Mouse (Mus musculus) lung, adult 2 months (tissue): ENCODE results near the gene Dnah6. TPM values are rescaled to one million over a fixed set of nuclear protein-coding genes. Genes with fewer than 3 reads are reported as not detected.

Source experiments
- DNase-seq: peaks from one replicate; pipeline ENCODE4 v3.0.0; 2022
- H3K4me1 ChIP-seq: fragments of 200-500 bp; 2 replicates; pipeline ENCODE4 v1.6.1; 2011; ENCODE audit warnings: low read length; ENCODE audit not compliant: control insufficient read depth, insufficient read depth
- H3K4me3 ChIP-seq: fragments of 200-500 bp; replicated peaks from 2 replicates; pipeline ENCODE3; 2011; ENCODE audit warnings: low read depth, mild to moderate bottlenecking, control low read depth, low read length; ENCODE audit errors: extremely low read depth
- CTCF ChIP-seq: fragments of 200-500 bp; IDR thresholded peaks from 2 replicates; pipeline ENCODE4 v1.5.1; 2011; ENCODE audit warnings: mild to moderate bottlenecking, low read length, control low read depth; ENCODE audit not compliant: insufficient read depth
- POLR2A ChIP-seq: fragments of 200-500 bp; IDR thresholded peaks from 2 replicates; pipeline ENCODE4 v1.6.1; 2011; ENCODE audit warnings: low read depth, mild to moderate bottlenecking, control low read depth, low read length, borderline replicate concordance; ENCODE audit errors: extremely low read depth
- WGBS: fragments of 180-500 bp; shearing (Covaris S2); methylation state at CpG from one replicate; pipeline ENCODE4 v1.1.7; 2018; 5-methylcytosine and 5-hydroxymethylcytosine counted together
- polyA plus RNA-seq: library from polyadenylated mRNA; depleted of rRNA; stranded (reverse); fragments of >200 nt; gene quantifications from 2 replicates; pipeline ENCODE4 v1.2.3, GENCODE M21; 2012

The Dnah6 gene
- polyA plus RNA-seq, 1 experiment = 3.5 TPM

- 59% methylated on average over 12 of the region's 12 CpGs for WGBS
- Histone ChIP-seq H3K4me1 (no peaks in the 10 kb centered on the region), H3K4me3 (no peak overlapping the region)
- no peak for DNase-seq
- no peak for TF ChIP-seq POLR2A
- TF ChIP-seq CTCF = no peak
Observed at GRCm38 (mm10) chr6:73232152-73232584, 10.7 kb upstream of the Dnah6 start.

- TF ChIP-seq POLR2A = no peak
- TF ChIP-seq CTCF = no peak
- no peak for DNase-seq
- Histone ChIP-seq H3K4me3 (no peak overlapping the region), H3K4me1 (no peaks in the 10 kb centered on the region)
- WGBS = 56% methylated on average over 3 of the region's 3 CpGs
Observed at GRCm38 (mm10) chr6:73228881-73229280, 7.4 kb upstream of the Dnah6 start.

GRCm38 (mm10) chr6:73228408-73228807 lies 7.0 kb upstream of the Dnah6 start:
- TF ChIP-seq POLR2A (no peak), CTCF (no peak)
- WGBS = 14% methylated on average over 4 of the region's 4 CpGs
- DNase-seq = no peak
- Histone ChIP-seq H3K4me1 (no peaks in the 10 kb centered on the region), H3K4me3 (no peak overlapping the region)

GRCm38 (mm10) chr6:73227376-73228158 lies 6.1 kb upstream of the Dnah6 start:
- TF ChIP-seq POLR2A (no peak), CTCF (no peak)
- DNase-seq = no peak
- WGBS = 29% methylated on average over 10 of the region's 10 CpGs
- Histone ChIP-seq H3K4me3 (no peak overlapping the region), H3K4me1 (peaks cover 3% of the 10 kb centered on the region; the same call in 1 of the 2 replicates)

DNA sequence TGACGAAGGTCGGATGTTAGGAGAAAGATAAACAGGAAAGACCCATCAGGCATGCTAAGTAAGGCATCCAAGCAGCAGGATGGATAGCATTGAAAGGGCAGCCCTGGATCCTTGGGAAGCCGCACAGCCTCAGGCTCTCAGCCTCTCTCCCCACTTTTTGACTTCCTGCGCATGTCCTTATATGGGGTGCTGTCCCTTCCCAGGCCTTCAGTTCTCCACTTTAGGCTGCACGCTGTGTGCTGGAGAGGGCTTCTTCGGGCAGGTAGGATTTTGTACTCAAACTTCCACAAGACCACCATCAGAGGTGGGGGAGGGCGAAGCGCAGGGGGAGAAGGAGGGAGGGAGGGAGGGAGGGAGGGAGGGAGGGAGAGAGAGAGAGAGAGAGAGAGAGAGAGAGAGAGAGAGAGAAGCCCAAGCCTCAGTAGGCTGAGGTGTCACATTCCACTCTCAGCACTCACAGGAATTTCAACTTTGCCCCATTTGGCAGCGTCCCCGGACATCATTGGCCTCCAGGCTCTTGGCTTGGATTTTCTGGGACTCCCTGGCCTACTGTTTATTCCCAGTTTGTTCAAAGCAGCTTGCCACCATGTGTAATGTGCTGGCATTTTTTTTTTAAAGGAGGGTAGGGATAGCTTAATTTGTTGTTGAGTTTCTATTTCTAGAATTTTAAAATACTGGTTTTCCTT lies 1.5 kb upstream of the Dnah6 start:
- Histone ChIP-seq H3K4me1 (peaks cover 3% of the 10 kb centered on the region; the same call in 1 of the 2 replicates), H3K4me3 (no peak overlapping the region)
- TF ChIP-seq CTCF (no peak), POLR2A (no peak)
- DNase-seq = peak; percentile 87
- WGBS = 17% methylated on average over 10 of the region's 10 CpGs

GRCm38 (mm10) chr6:73221958-73222735 lies 696 bp upstream of the Dnah6 start:
- 23% methylated on average over 23 of the region's 23 CpGs for WGBS
- DNase-seq = peak; percentile 53
- Histone ChIP-seq H3K4me3 (peak overlapping the region; percentile 7), H3K4me1 (peaks cover 3% of the 10 kb centered on the region; the same call in 1 of the 2 replicates)
- no peak for TF ChIP-seq CTCF
- no peak for TF ChIP-seq POLR2A

- H3K4me3 ChIP-seq = no peak overlapping the region
- no peaks in the 10 kb centered on the region; the same call in 1 of the 2 replicates for H3K4me1 ChIP-seq
- TF ChIP-seq CTCF (no peak), POLR2A (no peak)
- no peak for DNase-seq
Observed at GRCm38 (mm10) chr6:73211602-73212001, 9.8 kb downstream of the Dnah6 start.

DNA sequence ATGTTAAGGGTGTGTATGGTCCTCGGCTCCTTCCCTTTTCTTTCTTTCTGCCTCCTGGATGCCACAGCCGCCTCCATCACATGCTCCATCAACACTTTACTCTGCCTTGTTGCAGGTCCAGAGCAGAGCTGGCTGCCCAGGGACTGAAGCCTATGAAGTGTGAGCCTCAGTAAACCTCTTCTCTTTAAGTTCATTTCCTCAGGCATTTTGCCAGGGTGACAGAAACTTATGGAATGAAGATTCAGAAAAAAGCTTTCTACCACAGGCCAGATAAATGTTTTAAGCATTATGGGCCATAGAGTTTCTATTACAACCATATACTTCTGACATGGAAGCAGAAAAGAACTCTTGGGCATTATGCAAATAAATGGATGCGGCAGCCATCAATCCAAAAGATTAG lies 10.4 kb downstream of the Dnah6 start:
- no peak overlapping the region for H3K4me3 ChIP-seq
- no peak for DNase-seq
- WGBS = 79% methylated on average over 3 of the region's 3 CpGs
- TF ChIP-seq POLR2A (no peak), CTCF (no peak)
- no peaks in the 10 kb centered on the region; the same call in 1 of the 2 replicates for H3K4me1 ChIP-seq

DNA sequence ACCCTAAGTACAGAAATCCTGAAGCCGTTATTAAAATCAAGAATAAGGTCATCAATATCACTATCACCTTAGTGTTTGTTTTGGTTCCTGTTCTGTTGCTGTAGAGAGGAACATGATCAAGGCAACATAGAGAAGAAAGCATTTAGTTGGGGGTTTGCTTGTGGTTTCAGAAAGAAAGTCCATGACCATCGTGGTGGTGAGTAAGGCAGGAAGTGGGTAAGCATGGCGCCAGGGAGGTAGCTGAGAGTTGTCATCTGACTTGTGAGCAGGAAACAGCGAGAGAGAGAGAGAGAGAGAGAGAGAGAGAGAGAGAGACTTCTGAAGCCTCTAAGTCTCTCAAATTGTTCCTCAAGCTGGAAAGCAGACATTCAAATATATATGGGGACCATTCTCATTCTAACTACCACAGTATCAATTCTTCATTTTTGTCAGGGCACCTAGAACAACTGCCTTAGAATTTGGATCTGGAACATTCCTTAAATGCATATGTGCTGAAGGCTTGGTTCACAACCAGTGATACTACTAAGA lies 10.9 kb downstream of the Dnah6 start:
- DNase-seq = no peak
- Histone ChIP-seq H3K4me1 (no peaks in the 10 kb centered on the region; the same call in 1 of the 2 replicates), H3K4me3 (no peak overlapping the region)
- no peak for TF ChIP-seq CTCF
- no peak for TF ChIP-seq POLR2A
- WGBS = 58% methylated on average over 4 of the region's 4 CpGs
